Mouse (Mus musculus): Measurements from ENCODE around the gene B2m.

- TF ChIP-seq CTCF (IDR thresholded peaks at IDR 0.05; ENCODE audit: low read depth) (no peak), EP300 (optimal IDR thresholded peaks at IDR 0.05) (no peak)
Measured at GRCm38 (mm10) chr2:122158362-122158802, 10.9 kb downstream of the B2m start.
